Mouse (Mus musculus): Measurements from ENCODE around the gene Camk2b.

DNA sequence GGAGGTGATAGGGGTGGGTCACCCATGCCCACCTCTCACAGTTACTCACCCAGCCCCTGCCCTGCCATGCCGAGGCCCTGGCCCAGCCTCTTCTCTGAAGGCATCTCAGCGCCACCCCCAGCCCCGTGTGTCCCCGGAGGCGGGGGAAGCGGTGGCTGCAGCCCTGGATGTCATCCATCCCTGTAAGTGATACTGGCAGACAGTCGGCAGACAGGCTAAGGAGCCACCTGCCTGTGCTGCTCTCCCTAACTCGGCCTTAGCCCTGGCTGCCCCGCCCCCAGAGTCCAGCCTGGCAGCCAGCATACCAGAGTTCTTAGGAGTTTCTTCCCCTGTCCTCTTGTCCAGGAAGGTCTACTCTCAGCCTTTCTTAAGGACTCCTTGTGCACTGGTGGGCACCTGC, 90.1 kb downstream of the Camk2b start:
- TF ChIP-seq POLR2A (IDR thresholded peaks at IDR 0.05; ENCODE audit: insufficient read depth, low read length) (no peak), CTCF (IDR thresholded peaks at IDR 0.05; ENCODE audit: low read depth, low read length) (no peak)
